Mouse (Mus musculus): ENCODE data around the gene Catsper2. TPM values are rescaled to one million over a fixed set of nuclear protein-coding genes. Genes with fewer than 3 reads are reported as not detected.

Gene Catsper2
- 3.6 and 4.5 TPM in 2 replicates for polyA plus RNA-seq (2012; ENCODE audit: insufficient read depth, insufficient read length, missing spikeins)

- Histone ChIP-seq H3K4me3 (ENCODE audit: insufficient read depth, low read depth, low read length) (peak within 1 kb of the TSS; percentile 98), H3K4me1 (ENCODE audit: control insufficient read depth, insufficient read depth, insufficient read length, low read length) (peaks cover 8% of the 10 kb centered on the region; the same call in 1 of the 2 replicates), H3K27ac (replicated peaks; ENCODE audit: low read depth, low read length) (peak within 1 kb of the TSS; percentile 88)
Measured at GRCm38 (mm10) chr2:121413387-121414042, at the start of gene Catsper2, which contains the start of gene Pdia3. Gene Catsper2 (minus strand): TSS chr2:121413792. Gene Pdia3 (plus strand): TSS chr2:121413775.

- Histone ChIP-seq H3K4me3 (ENCODE audit: insufficient read depth, low read depth, low read length) (no peak overlapping the region), H3K27ac (replicated peaks; ENCODE audit: low read depth, low read length) (no peak overlapping the region), H3K4me1 (ENCODE audit: control insufficient read depth, insufficient read depth, insufficient read length, low read length) (no peaks in the 10 kb centered on the region)
Measured at GRCm38 (mm10) chr2:121460071-121460470, 46.5 kb upstream of the Catsper2 start.

GRCm38 (mm10) chr2:121456692-121457642 is 43.4 kb upstream of the Catsper2 start, which contains the start of gene Serinc4:
Gene Serinc4 (minus strand): TSS chr2:121456781.
- Histone ChIP-seq H3K4me1 (ENCODE audit: control insufficient read depth, insufficient read depth, insufficient read length, low read length) (no peaks in the 10 kb centered on the region), H3K27ac (replicated peaks; ENCODE audit: low read depth, low read length) (peak within 1 kb of the TSS; percentile 72), H3K4me3 (ENCODE audit: insufficient read depth, low read depth, low read length) (peak within 1 kb of the TSS; percentile 91)

- Histone ChIP-seq H3K4me1 (ENCODE audit: control insufficient read depth, insufficient read depth, insufficient read length, low read length) (peaks cover under 1% of the 10 kb centered on the region; the same call in 1 of the 2 replicates), H3K27ac (replicated peaks; ENCODE audit: low read depth, low read length) (no peak overlapping the region), H3K4me3 (ENCODE audit: insufficient read depth, low read depth, low read length) (no peak overlapping the region)
Measured at GRCm38 (mm10) chr2:121455534-121455933, 41.9 kb upstream of the Catsper2 start.

- H3K27ac ChIP-seq (replicated peaks; ENCODE audit: low read depth, low read length): no peak overlapping the region
- H3K4me1 ChIP-seq (ENCODE audit: control insufficient read depth, insufficient read depth, insufficient read length, low read length): peaks cover 3% of the 10 kb centered on the region; the same call in 1 of the 2 replicates
- H3K4me3 ChIP-seq (ENCODE audit: insufficient read depth, low read depth, low read length): no peak overlapping the region
Measured at GRCm38 (mm10) chr2:121453917-121454316, 40.3 kb upstream of the Catsper2 start.

GRCm38 (mm10) chr2:121452990-121453389 is 39.4 kb upstream of the Catsper2 start, which contains the start of gene Hypk:
Gene Hypk (plus strand): TSS chr2:121453290.
- Histone ChIP-seq H3K27ac (replicated peaks; ENCODE audit: low read depth, low read length) (no peak within 1 kb of the TSS), H3K4me3 (ENCODE audit: insufficient read depth, low read depth, low read length) (no peak within 1 kb of the TSS), H3K4me1 (ENCODE audit: control insufficient read depth, insufficient read depth, insufficient read length, low read length) (peaks cover 3% of the 10 kb centered on the region; the same call in 1 of the 2 replicates)

GRCm38 (mm10) chr2:121452361-121452760 is 38.8 kb upstream of the Catsper2 start:
- Histone ChIP-seq H3K4me1 (ENCODE audit: control insufficient read depth, insufficient read depth, insufficient read length, low read length) (peaks cover 3% of the 10 kb centered on the region; the same call in 1 of the 2 replicates), H3K4me3 (ENCODE audit: insufficient read depth, low read depth, low read length) (no peak overlapping the region), H3K27ac (replicated peaks; ENCODE audit: low read depth, low read length) (no peak overlapping the region)

- Histone ChIP-seq H3K4me1 (ENCODE audit: control insufficient read depth, insufficient read depth, insufficient read length, low read length) (peaks cover 5% of the 10 kb centered on the region; the same call in 1 of the 2 replicates), H3K4me3 (ENCODE audit: insufficient read depth, low read depth, low read length) (peak overlapping the region; percentile 94)
Measured at GRCm38 (mm10) chr2:121450093-121450492, 36.5 kb upstream of the Catsper2 start.

GRCm38 (mm10) chr2:121449545-121450011 is 36.0 kb upstream of the Catsper2 start:
- Histone ChIP-seq H3K27ac (replicated peaks; ENCODE audit: low read depth, low read length) (peak overlapping the region; percentile 92), H3K4me3 (ENCODE audit: insufficient read depth, low read depth, low read length) (peak overlapping the region; percentile 94), H3K4me1 (ENCODE audit: control insufficient read depth, insufficient read depth, insufficient read length, low read length) (peaks cover 5% of the 10 kb centered on the region; the same call in 1 of the 2 replicates)

More at GRCm38 (mm10) chr2:121450093-121450492, 36.5 kb upstream of the Catsper2 start:
- peak overlapping the region; percentile 92 for H3K27ac ChIP-seq (replicated peaks; ENCODE audit: low read depth, low read length)

GRCm38 (mm10) chr2:121448739-121449535 is 35.3 kb upstream of the Catsper2 start, which contains the start of gene Serf2:
Gene Serf2 (plus strand): TSS chr2:121449195.
- H3K27ac ChIP-seq (replicated peaks; ENCODE audit: low read depth, low read length): peak within 1 kb of the TSS; percentile 94
- H3K4me3 ChIP-seq (ENCODE audit: insufficient read depth, low read depth, low read length): peak within 1 kb of the TSS; percentile 94
- H3K4me1 ChIP-seq (ENCODE audit: control insufficient read depth, insufficient read depth, insufficient read length, low read length): peaks cover 5% of the 10 kb centered on the region; the same call in 1 of the 2 replicates

GRCm38 (mm10) chr2:121448136-121448535 is 34.5 kb upstream of the Catsper2 start:
- Histone ChIP-seq H3K27ac (replicated peaks; ENCODE audit: low read depth, low read length) (peak overlapping the region; percentile 94), H3K4me3 (ENCODE audit: insufficient read depth, low read depth, low read length) (peak overlapping the region; percentile 70), H3K4me1 (ENCODE audit: control insufficient read depth, insufficient read depth, insufficient read length, low read length) (peaks cover 5% of the 10 kb centered on the region; the same call in 1 of the 2 replicates)

GRCm38 (mm10) chr2:121447006-121447405 is 33.4 kb upstream of the Catsper2 start:
- H3K4me3 ChIP-seq (ENCODE audit: insufficient read depth, low read depth, low read length): no peak overlapping the region

GRCm38 (mm10) chr2:121446506-121446905 is 32.9 kb upstream of the Catsper2 start:
- no peak overlapping the region for H3K4me3 ChIP-seq (ENCODE audit: insufficient read depth, low read depth, low read length)
- H3K4me1 ChIP-seq (ENCODE audit: control insufficient read depth, insufficient read depth, insufficient read length, low read length): peaks cover 9% of the 10 kb centered on the region; the same call in 1 of the 2 replicates
- H3K27ac ChIP-seq (replicated peaks; ENCODE audit: low read depth, low read length): 0 out of 2 replicates have a peak overlapping the region, but pooled peaks have one; percentile 7

More at GRCm38 (mm10) chr2:121447006-121447405, 33.4 kb upstream of the Catsper2 start:
- no peak overlapping the region for H3K27ac ChIP-seq (replicated peaks; ENCODE audit: low read depth, low read length)
- H3K4me1 ChIP-seq (ENCODE audit: control insufficient read depth, insufficient read depth, insufficient read length, low read length): peaks cover 8% of the 10 kb centered on the region; the same call in 1 of the 2 replicates

- H3K4me1 ChIP-seq (ENCODE audit: control insufficient read depth, insufficient read depth, insufficient read length, low read length): 0 out of 2 replicates have a peak, but pooled peaks cover 6% of the 10 kb centered on the region
- H3K27ac ChIP-seq (replicated peaks; ENCODE audit: low read depth, low read length): no peak overlapping the region
- H3K4me3 ChIP-seq (ENCODE audit: insufficient read depth, low read depth, low read length): no peak overlapping the region
Measured at GRCm38 (mm10) chr2:121445117-121445516, 31.5 kb upstream of the Catsper2 start.

All from brown adipose tissue, adult 24 weeks (tissue).